Mouse (Mus musculus) sigmoid colon, adult 10 weeks (tissue): ENCODE measurements around the gene Trim43c. TPM values are rescaled to one million over a fixed set of nuclear protein-coding genes. Genes with fewer than 3 reads are reported as not detected.

Experiments
- polyA plus RNA-seq: library from polyadenylated mRNA; stranded (reverse); fragments of 350-450 nt; fragmentation: Illumina TruSeq; extraction: RNeasy Lipid Tissue Mini Kit (QIAGEN cat#74804); gene quantifications from one replicate; pipeline ENCODE4 v1.2.3, GENCODE M21; 2014; ENCODE audit warnings: low read depth, low replicate concordance

The Trim43c gene
- not detected for polyA plus RNA-seq

DNA sequence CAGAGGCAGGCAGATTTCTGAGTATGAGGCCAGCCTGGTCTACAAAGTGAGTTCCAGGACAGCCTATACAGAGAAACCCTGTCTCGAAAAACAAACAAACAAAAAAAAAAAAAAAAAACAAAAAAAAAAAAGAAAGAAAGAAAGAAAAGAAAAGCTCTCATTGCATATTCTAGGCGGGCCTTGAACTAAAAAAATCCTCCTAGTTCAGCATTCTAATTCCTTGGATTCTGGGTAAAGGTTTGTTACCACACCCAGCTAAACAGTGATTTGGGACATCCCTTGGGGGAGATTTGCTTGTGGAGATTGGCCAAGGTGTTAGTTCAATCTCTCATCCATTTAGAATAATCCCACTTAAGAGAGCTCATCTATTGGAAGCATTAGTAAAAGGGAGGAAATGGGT lies at the start of gene Trim43c:
TSS of gene Trim43c (plus strand) at position 301 of the 400 bp plus-strand sequence.

Other genes starting within 250 kb of the Trim43c start
- 38.8 TPM for gene Mthfsl, start 118.9 kb upstream of the Trim43c start, polyA plus RNA-seq
- 8.6 TPM for gene Bcl2a1d, start 107.2 kb upstream of the Trim43c start, polyA plus RNA-seq
- gene Bcl2a1a, start 117.7 kb downstream of the Trim43c start, polyA plus RNA-seq, result 5.3 TPM